Mouse (Mus musculus): ENCODE measurements around the gene BC024978. TPM values are rescaled to one million over a fixed set of nuclear protein-coding genes. Genes with fewer than 3 reads are reported as not detected.

BC024978 gene
- polyA plus RNA-seq, 1 experiment from 2014 or later, result 3.2 TPM

- 83% methylated on average over 3 of the region's 3 CpGs for WGBS
- ATAC-seq (no peak), DNase-seq (ENCODE audit: low spot score) (no peak)
- Histone ChIP-seq H3K4me2 (ENCODE audit: low read length) (no peak overlapping the region), H3K9ac (ENCODE audit: low read length) (no peak overlapping the region), H3K36me3 (ENCODE audit: control insufficient read depth, insufficient read depth, low read length) (peaks cover 15% of the 10 kb centered on the region), H3K27me3 (replicated peaks; ENCODE audit: control insufficient read depth, insufficient read depth, low read length) (no peaks in the 10 kb centered on the region), H3K9me3 (replicated peaks; ENCODE audit: control insufficient read depth, low read length) (no peaks in the 10 kb centered on the region), H3K4me1 (ENCODE audit: control insufficient read depth, insufficient read depth, low read length) (peaks cover 14% of the 10 kb centered on the region), H3K4me3 (ENCODE audit: low read depth, low read length) (no peak overlapping the region), H3K27ac (ENCODE audit: low read depth, low read length) (no peak overlapping the region)
These were observed 60.1 kb downstream of the BC024978 start for GRCm38 (mm10) chr7:27255721-27256120.

DNA sequence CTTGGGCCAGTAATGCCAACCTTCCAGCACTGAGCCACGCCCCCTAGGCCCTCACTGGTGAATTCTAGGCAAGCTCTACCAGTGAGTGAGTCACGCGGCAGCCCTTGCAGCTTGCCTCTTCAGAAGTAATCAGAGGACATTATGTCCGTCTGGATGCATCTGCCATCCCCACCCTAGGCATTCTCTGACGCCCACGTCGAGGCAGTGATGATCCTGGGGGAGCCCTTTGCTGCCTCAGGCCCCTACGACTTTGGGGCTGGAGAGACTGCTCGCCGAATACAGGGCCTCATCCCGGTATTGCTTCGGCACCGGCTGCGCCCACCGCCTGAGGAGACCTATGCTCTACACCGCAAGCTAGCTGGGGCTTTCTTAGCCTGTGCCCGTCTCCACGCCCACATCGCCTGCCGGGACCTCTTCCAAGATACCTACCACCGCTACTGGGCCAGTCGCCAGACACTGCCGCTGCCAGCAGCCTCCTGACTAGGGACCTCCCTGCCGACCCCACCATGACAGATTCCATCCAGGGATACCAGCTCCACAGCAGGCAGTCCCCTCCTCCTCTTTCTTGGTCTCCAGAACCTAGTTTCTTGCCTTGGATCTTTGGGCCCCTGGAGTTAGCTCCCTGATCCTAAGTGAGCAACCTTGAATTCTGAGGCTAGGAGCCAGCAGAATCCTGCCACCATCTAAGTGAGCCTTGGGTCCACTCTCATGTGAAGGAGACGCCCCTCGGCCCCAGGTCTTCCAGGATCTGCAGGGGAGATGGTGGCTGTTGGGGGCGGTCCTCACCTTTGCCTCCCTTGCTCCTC is 61.7 kb downstream of the BC024978 start:
- Histone ChIP-seq H3K36me3 (ENCODE audit: control insufficient read depth, insufficient read depth, low read length) (peaks cover 18% of the 10 kb centered on the region), H3K9ac (ENCODE audit: low read length) (peak overlapping the region; percentile 6), H3K27ac (ENCODE audit: low read depth, low read length) (peak overlapping the region; percentile 87), H3K27me3 (replicated peaks; ENCODE audit: control insufficient read depth, insufficient read depth, low read length) (no peaks in the 10 kb centered on the region), H3K4me2 (ENCODE audit: low read length) (peak overlapping the region; percentile 88), H3K4me1 (ENCODE audit: control insufficient read depth, insufficient read depth, low read length) (peaks cover 27% of the 10 kb centered on the region), H3K4me3 (ENCODE audit: low read depth, low read length) (peak overlapping the region; percentile 74), H3K9me3 (replicated peaks; ENCODE audit: control insufficient read depth, low read length) (no peaks in the 10 kb centered on the region)
- ATAC-seq (peak; percentile 47), DNase-seq (ENCODE audit: low spot score) (peak; percentile 88)
- 5% methylated on average over 27 of the region's 27 CpGs for WGBS

GRCm38 (mm10) chr7:27257852-27258204 is 62.2 kb downstream of the BC024978 start:
- ATAC-seq (peak; percentile 47), DNase-seq (ENCODE audit: low spot score) (peak; percentile 77)
- Histone ChIP-seq H3K27me3 (replicated peaks; ENCODE audit: control insufficient read depth, insufficient read depth, low read length) (no peaks in the 10 kb centered on the region), H3K36me3 (ENCODE audit: control insufficient read depth, insufficient read depth, low read length) (peaks cover 20% of the 10 kb centered on the region), H3K4me3 (ENCODE audit: low read depth, low read length) (peak overlapping the region; percentile 74), H3K27ac (ENCODE audit: low read depth, low read length) (peak overlapping the region; percentile 87), H3K4me2 (ENCODE audit: low read length) (peak overlapping the region; percentile 88), H3K9me3 (replicated peaks; ENCODE audit: control insufficient read depth, low read length) (no peaks in the 10 kb centered on the region), H3K4me1 (ENCODE audit: control insufficient read depth, insufficient read depth, low read length) (peaks cover 27% of the 10 kb centered on the region), H3K9ac (ENCODE audit: low read length) (peak overlapping the region; percentile 6)
- WGBS, result 0% methylated on average over 5 of the region's 6 CpGs

DNA sequence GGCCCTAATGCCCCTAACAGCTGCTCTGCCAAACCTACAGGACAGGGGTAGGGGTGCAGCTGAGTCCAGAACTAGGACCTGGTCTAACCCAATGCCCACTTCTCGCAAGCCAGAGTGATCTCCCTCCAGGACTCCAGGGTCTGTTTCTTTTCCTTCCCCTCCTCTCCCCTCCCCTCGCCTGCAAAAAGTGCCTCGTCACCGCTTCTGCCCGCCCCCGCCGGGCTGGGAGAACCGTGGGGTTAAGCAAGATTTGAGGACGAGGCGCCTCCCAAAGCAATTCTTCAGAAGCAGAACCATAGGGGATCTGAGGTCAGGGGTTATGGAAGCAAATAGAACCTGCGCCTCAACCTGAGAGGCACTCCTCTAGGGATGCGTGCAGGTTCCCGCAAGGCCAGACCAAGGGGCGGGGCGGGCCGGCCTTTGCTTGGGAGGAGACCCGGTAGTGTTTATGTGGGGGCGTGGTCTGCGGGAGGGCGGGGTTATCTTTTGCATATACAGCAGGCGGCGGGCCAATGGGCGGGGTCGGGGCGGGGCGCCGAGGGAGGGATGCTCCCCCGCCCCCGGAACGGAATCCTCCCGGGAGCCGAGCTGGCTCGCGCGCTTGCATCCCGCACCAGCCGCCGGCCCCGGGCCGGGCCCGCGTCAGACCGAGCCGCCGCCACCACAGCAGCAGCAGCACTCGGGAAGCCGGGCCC is 62.8 kb downstream of the BC024978 start, which contains the start of gene Numbl:
Gene Numbl (plus strand): TSS at position 229 of the 695 bp plus-strand sequence.
- H3K4me1 ChIP-seq (ENCODE audit: control insufficient read depth, insufficient read depth, low read length), result peaks cover 27% of the 10 kb centered on the region

DNA sequence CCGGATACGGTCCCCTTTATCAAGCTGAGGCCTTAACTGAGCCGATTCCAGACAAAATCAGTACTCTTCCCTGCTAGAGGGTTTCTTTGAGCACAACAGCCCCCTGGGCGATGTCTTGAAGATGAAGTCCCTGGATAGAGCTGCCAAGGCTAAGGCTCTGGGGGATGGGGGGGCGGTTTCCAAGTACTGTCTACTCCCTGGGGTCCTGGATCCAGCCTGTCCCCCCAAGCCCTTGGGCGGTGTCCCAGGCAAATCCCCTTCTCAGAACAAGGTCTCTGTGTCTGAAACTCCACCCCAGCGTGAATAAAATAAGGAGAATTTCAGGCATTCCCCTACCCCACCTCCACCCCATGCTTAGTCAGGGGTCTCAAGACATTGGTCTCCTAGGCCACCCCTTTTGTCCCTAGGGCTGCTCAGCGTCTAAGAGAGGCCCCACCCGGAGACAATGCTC is 63.7 kb downstream of the BC024978 start:
- H3K27ac ChIP-seq (ENCODE audit: low read depth, low read length), result peak overlapping the region; percentile 87
- peak overlapping the region; percentile 74 for H3K4me3 ChIP-seq (ENCODE audit: low read depth, low read length)
- ATAC-seq, result 0 out of 2 replicates have a peak, but pooled peaks have one; percentile 2
- peak overlapping the region; percentile 91 for H3K9ac ChIP-seq (ENCODE audit: low read length)
- H3K27me3 ChIP-seq (replicated peaks; ENCODE audit: control insufficient read depth, insufficient read depth, low read length), result no peaks in the 10 kb centered on the region
- under 1% methylated on average over 9 of the region's 9 CpGs for WGBS
- peaks cover 28% of the 10 kb centered on the region for H3K36me3 ChIP-seq (ENCODE audit: control insufficient read depth, insufficient read depth, low read length)
- H3K9me3 ChIP-seq (replicated peaks; ENCODE audit: control insufficient read depth, low read length), result no peaks in the 10 kb centered on the region
- H3K4me1 ChIP-seq (ENCODE audit: control insufficient read depth, insufficient read depth, low read length), result peaks cover 27% of the 10 kb centered on the region
- peak overlapping the region; percentile 88 for H3K4me2 ChIP-seq (ENCODE audit: low read length)
- DNase-seq (ENCODE audit: low spot score), result peak; percentile 45

More for the DNA sequence above, 62.8 kb downstream of the BC024978 start, which contains the start of gene Numbl:
- Histone ChIP-seq H3K9ac (ENCODE audit: low read length) (peak within 1 kb of the TSS; percentile 91), H3K9me3 (replicated peaks; ENCODE audit: control insufficient read depth, low read length) (no peaks in the 10 kb centered on the region), H3K36me3 (ENCODE audit: control insufficient read depth, insufficient read depth, low read length) (peaks cover 20% of the 10 kb centered on the region), H3K4me2 (ENCODE audit: low read length) (peak within 1 kb of the TSS; percentile 88), H3K27me3 (replicated peaks; ENCODE audit: control insufficient read depth, insufficient read depth, low read length) (no peaks in the 10 kb centered on the region), H3K4me3 (ENCODE audit: low read depth, low read length) (peak within 1 kb of the TSS; percentile 74), H3K27ac (ENCODE audit: low read depth, low read length) (peak within 1 kb of the TSS; percentile 87)
- DNase-seq (ENCODE audit: low spot score), result peak; percentile 95
- peak; percentile 73 for ATAC-seq
- WGBS, result under 1% methylated on average over 42 of the region's 47 CpGs

DNA sequence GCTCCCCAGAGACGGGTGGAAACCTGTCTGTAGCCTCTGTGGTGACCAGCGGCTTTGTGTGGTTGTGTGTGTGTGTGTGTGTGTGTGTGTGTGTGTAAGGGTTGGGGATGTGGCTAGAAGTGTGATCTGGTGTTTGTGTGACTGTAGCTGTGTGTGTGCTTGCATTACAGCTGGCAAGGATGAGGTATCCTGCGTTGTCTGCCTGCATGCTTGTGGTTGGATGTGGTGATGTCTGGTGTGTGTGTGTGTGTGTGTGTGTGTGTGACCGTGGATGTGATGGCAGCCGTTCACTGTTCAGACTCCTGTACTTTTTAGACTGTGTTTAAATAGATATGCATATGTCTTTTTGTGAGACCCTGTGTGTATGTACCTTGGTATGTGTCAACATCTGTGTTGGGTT is 64.2 kb downstream of the BC024978 start:
- Histone ChIP-seq H3K27ac (ENCODE audit: low read depth, low read length) (peak overlapping the region; percentile 87), H3K36me3 (ENCODE audit: control insufficient read depth, insufficient read depth, low read length) (peaks cover 33% of the 10 kb centered on the region), H3K4me2 (ENCODE audit: low read length) (peak overlapping the region; percentile 88), H3K9me3 (replicated peaks; ENCODE audit: control insufficient read depth, low read length) (no peaks in the 10 kb centered on the region), H3K4me1 (ENCODE audit: control insufficient read depth, insufficient read depth, low read length) (peaks cover 27% of the 10 kb centered on the region), H3K9ac (ENCODE audit: low read length) (peak overlapping the region; percentile 91), H3K4me3 (ENCODE audit: low read depth, low read length) (peak overlapping the region; percentile 74), H3K27me3 (replicated peaks; ENCODE audit: control insufficient read depth, insufficient read depth, low read length) (no peaks in the 10 kb centered on the region)
- DNase-seq (ENCODE audit: low spot score) (peak; percentile 42), ATAC-seq (no peak)
- whole genome bisulfite sequencing, result 28% methylated on average over 5 of the region's 5 CpGs

MicroRNAs encoded within 50 kb of the gene (microRNA counts, 519-probe panel; counts per million panel counts)
- microRNA mmu-miR-1191, result not detected

Small RNA genes within 50 kb of the gene (microRNA-seq; reads per million reads assigned to microRNA genes)
- gene Mir1191 (0.79 reads per million), gene Mir3101 (not detected)

Other genes starting within 250 kb of the BC024978 start
- gene Cyp2a12, start 166.7 kb upstream of the BC024978 start, polyA plus RNA-seq (2014; fragmentation: Nextera tagmentation; extraction: Ambion mirVana), result not detected in 2 replicates
- gene Cyp2f2, start 75.9 kb upstream of the BC024978 start, polyA plus RNA-seq (2014; fragmentation: Nextera tagmentation; extraction: Ambion mirVana), result not detected in 2 replicates
- gene Cyp2t4, start 42.1 kb upstream of the BC024978 start, polyA plus RNA-seq (2014; fragmentation: Nextera tagmentation; extraction: Ambion mirVana), result 0.28 TPM in 1 of 2 replicates, not detected in the other
- gene Egln2, start 29.0 kb upstream of the BC024978 start, polyA plus RNA-seq (2014; fragmentation: Nextera tagmentation; extraction: Ambion mirVana), result 42.2 and 54.2 TPM in 2 replicates
- 69.8 and 75.8 TPM in 2 replicates for gene Rab4b, start 16.9 kb upstream of the BC024978 start, polyA plus RNA-seq (2014; fragmentation: Nextera tagmentation; extraction: Ambion mirVana)
- not detected in 2 replicates for gene Gm21983, start 14.7 kb upstream of the BC024978 start, polyA plus RNA-seq (2014; fragmentation: Nextera tagmentation; extraction: Ambion mirVana)
- gene Mia, start 14.6 kb upstream of the BC024978 start, polyA plus RNA-seq (2014; fragmentation: Nextera tagmentation; extraction: Ambion mirVana), result 11.9 and 15.6 TPM in 2 replicates
- 264 and 273 TPM in 2 replicates for gene Snrpa, start 490 bp downstream of the BC024978 start, polyA plus RNA-seq (2014; fragmentation: Nextera tagmentation; extraction: Ambion mirVana)
- gene Itpkc, start 32.9 kb downstream of the BC024978 start, polyA plus RNA-seq (2014; fragmentation: Nextera tagmentation; extraction: Ambion mirVana), result 4.4 and 6.5 TPM in 2 replicates
- gene Coq8b, start 37.2 kb downstream of the BC024978 start, polyA plus RNA-seq (2014; fragmentation: Nextera tagmentation; extraction: Ambion mirVana), result 21.1 and 22.9 TPM in 2 replicates
- 22.9 and 28.6 TPM in 2 replicates for gene Numbl, start 62.7 kb downstream of the BC024978 start, polyA plus RNA-seq (2014; fragmentation: Nextera tagmentation; extraction: Ambion mirVana)
- 8.0 and 11.0 TPM in 2 replicates for gene Ltbp4, start 141.9 kb downstream of the BC024978 start, polyA plus RNA-seq (2014; fragmentation: Nextera tagmentation; extraction: Ambion mirVana)
- 52.4 and 66.4 TPM in 2 replicates for gene Shkbp1, start 160.2 kb downstream of the BC024978 start, polyA plus RNA-seq (2014; fragmentation: Nextera tagmentation; extraction: Ambion mirVana)
- gene Gm20479, start 161.6 kb downstream of the BC024978 start, polyA plus RNA-seq (2014; fragmentation: Nextera tagmentation; extraction: Ambion mirVana), result 0.38 TPM in 1 of 2 replicates, not detected in the other

All from forebrain, embryonic 14.5 days (tissue).